In the genomic region with DNA sequence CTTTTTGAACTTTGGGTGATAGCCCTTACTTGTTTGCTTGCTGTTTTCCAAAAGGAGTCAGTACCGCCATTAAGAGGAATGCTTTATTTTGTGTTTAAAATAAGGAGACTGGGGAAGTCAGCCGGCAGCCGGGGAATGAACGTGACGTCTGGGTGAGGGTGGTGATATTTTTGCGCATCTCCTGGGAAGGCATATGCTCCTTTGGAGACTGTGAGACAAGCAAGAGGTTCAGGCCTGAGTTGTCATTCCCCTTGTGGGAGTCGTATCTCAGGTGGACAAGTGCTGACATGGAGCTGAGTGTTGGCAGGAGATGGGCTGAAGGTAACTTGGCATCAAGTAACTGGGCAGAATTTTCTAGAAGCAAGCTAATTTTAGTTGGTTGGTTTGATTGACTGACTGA, we compare ENCODE assay signal across 19 mouse cellular contexts.
DNase-seq lines count a peak whose midpoint lies in the region; ATAC-seq lines count a peak whose summit lies in the region.
"Had no signal": no experiment of that assay in that cellular context is flagged by ENCODE, and none has a peak within 500 bp of the region (broad histone marks: within the 10 kb centered on the region; RNA-seq: fewer than 3 reads in every experiment).

No protein-coding gene starts in this region.

- peak overlapping the region; percentile 38 for H3K4me3 ChIP-seq in forebrain, embryonic 16.5 days (replicated peaks; ENCODE audit: low read length)
- H3K4me3 ChIP-seq: hindbrain, embryonic 13.5 days had no signal

- H3K4me1 ChIP-seq in forebrain, embryonic 16.5 days (replicated peaks; ENCODE audit: control insufficient read depth, insufficient read depth, low read length), result peaks cover 53% of the 10 kb centered on the region

- WGBS in forebrain, embryonic 16.5 days, result 51% methylated on average over 7 of the region's 7 CpGs

- H3K27ac ChIP-seq in forebrain, embryonic 16.5 days (ENCODE audit: low read length), result peak overlapping the region; percentile 82
- H3K27ac ChIP-seq: hindbrain, embryonic 13.5 days had no signal

- H3K9ac ChIP-seq in forebrain, embryonic 16.5 days (replicated peaks; ENCODE audit: low read depth, low read length), result peak overlapping the region; percentile 8; the same call in 1 of the 2 replicates
- H3K9ac ChIP-seq: hindbrain, embryonic 13.5 days had no signal

- no peak for ATAC-seq in forebrain, embryonic 16.5 days
- no peak for ATAC-seq in monocyte, adult 5-6 weeks (replicated peaks; ENCODE audit: insufficient number of reproducible peaks, low FRiP score, low TSS enrichment, poor library complexity, severe bottlenecking)
- ATAC-seq: CD4-positive, CD25-positive, alpha-beta regulatory T cell, adult 4 months had no signal

- no peaks in the 10 kb centered on the region for H3K36me3 ChIP-seq in forebrain, embryonic 16.5 days (ENCODE audit: control insufficient read depth, insufficient read depth)
- H3K36me3 ChIP-seq: G1E; hindbrain, embryonic 13.5 days had no signal

- peak overlapping the region; percentile 45 for H3K4me2 ChIP-seq in forebrain, embryonic 16.5 days (ENCODE audit: low read length)
- H3K4me2 ChIP-seq: heart, embryonic 11.5 days; hindbrain, embryonic 13.5 days had no signal

- peak; percentile 35 to 40 for DNase-seq in cerebellum, postnatal 10 days
- DNase-seq in cerebellum, postnatal 4 days (ENCODE audit: low spot score in 2 of 2), result no peak
- peak; percentile 72 to 78 for DNase-seq in left cerebral cortex, adult 18-20 months (ENCODE audit: low spot score in 2 of 2)
- no peak for DNase-seq in left cerebral cortex, adult 11 months (ENCODE audit: low spot score)
- peak; percentile 78 to 79 for DNase-seq in right cerebral cortex, adult 2 months (ENCODE audit: low spot score in 2 of 2)
- no peak for DNase-seq in urinary bladder, adult 18-20 months (ENCODE audit: low spot score in 2 of 2)
- DNase-seq: cerebellum, adult 11-12 months; gastrocnemius, postnatal 14 days; heart, postnatal 14 days; kidney, adult 9 months; kidney, postnatal 36 days; lung, adult 18-20 months; lung, postnatal 36 days had no signal

- no peaks in the 10 kb centered on the region for H3K27me3 ChIP-seq in forebrain, embryonic 16.5 days (replicated peaks; ENCODE audit: control insufficient read depth, insufficient read depth, low read length)
- H3K27me3 ChIP-seq: hindbrain, embryonic 13.5 days had no signal

- H3K9me3 ChIP-seq in forebrain, embryonic 16.5 days (ENCODE audit: control insufficient read depth, low read length), result no peaks in the 10 kb centered on the region
- H3K9me3 ChIP-seq: hindbrain, embryonic 13.5 days had no signal

Comparison
In these comparisons a context has a peak if more than half of its experiments do, and no peak if none do; other contexts are left out.
1. DNase-seq: peak in cerebellum, postnatal 10 days (2 of 2), left cerebral cortex, adult 18-20 months (2 of 2) and right cerebral cortex, adult 2 months (2 of 2); none in cerebellum, postnatal 4 days (0 of 2), left cerebral cortex, adult 11 months (single experiment) and urinary bladder, adult 18-20 months (0 of 2).